In genomic region chr11:102893015-102893651, GRCm38 (mm10) we compare ENCODE assay signal across 8 mouse cellular contexts. TPM values are rescaled to one million over a fixed set of nuclear protein-coding genes. Genes with fewer than 3 reads are reported as not detected.
DNase-seq lines count a peak whose midpoint lies in the region; ATAC-seq and TF ChIP-seq lines count a peak whose summit lies in the region.

No protein-coding gene starts in this region.

- no peaks in the 10 kb centered on the region for H3K27me3 ChIP-seq in ES-Bruce4 (ENCODE audit: control insufficient read depth, insufficient read depth, low read length, poor library complexity, severe bottlenecking)
- H3K27me3 ChIP-seq in heart, embryonic 14.5 days (ENCODE audit: control insufficient read depth, insufficient read depth, low read length): peaks cover 36% of the 10 kb centered on the region
- H3K27me3 ChIP-seq in kidney, embryonic 16.5 days (ENCODE audit: insufficient read depth, low read length): peaks cover 19% of the 10 kb centered on the region; the same call in 1 of the 2 replicates

- H3K9ac ChIP-seq in ES-Bruce4 (ENCODE audit: low read depth, poor library complexity, severe bottlenecking): peak overlapping the region; percentile 22
- peak overlapping the region; percentile 62 for H3K9ac ChIP-seq in heart, embryonic 14.5 days (ENCODE audit: low read length)
- peak overlapping the region; percentile 72 for H3K9ac ChIP-seq in kidney, embryonic 16.5 days (replicated peaks; ENCODE audit: low read length)

- no peaks in the 10 kb centered on the region for H3K9me3 ChIP-seq in ES-Bruce4 (replicated peaks; ENCODE audit: control insufficient read depth, insufficient read depth, low read length, poor library complexity, severe bottlenecking)
- H3K9me3 ChIP-seq in heart, embryonic 14.5 days (ENCODE audit: control insufficient read depth, low read length): no peaks in the 10 kb centered on the region
- no peaks in the 10 kb centered on the region for H3K9me3 ChIP-seq in kidney, embryonic 16.5 days (ENCODE audit: low read length)

- 0 out of 2 replicates have a peak, but pooled peaks have one; percentile 25 for TF ChIP-seq EP300 in ES-Bruce4 (IDR thresholded peaks at IDR 0.05; ENCODE audit: insufficient read depth, low read depth, low read length)

- peak; percentile 98 for TF ChIP-seq CTCF in ES-Bruce4 (IDR thresholded peaks at IDR 0.05; ENCODE audit: low read depth, low read length)
- peak; percentile 75; the same call in 1 of the 2 replicates for TF ChIP-seq CTCF in embryonic fibroblast, embryonic 13.5 days (IDR thresholded peaks at IDR 0.05; ENCODE audit: borderline replicate concordance, insufficient read depth, low read length)

- TF ChIP-seq POLR2A in ES-Bruce4 (IDR thresholded peaks at IDR 0.05; ENCODE audit: insufficient read depth, low read length): no peak
- no peak for TF ChIP-seq POLR2A in embryonic fibroblast, embryonic 13.5 days (IDR thresholded peaks at IDR 0.05; ENCODE audit: low read depth, low read length)

- H3K4me1 ChIP-seq in ES-Bruce4 (ENCODE audit: control insufficient read depth, insufficient read depth, low read length): no peaks in the 10 kb centered on the region
- no peaks in the 10 kb centered on the region for H3K4me1 ChIP-seq in embryonic fibroblast, embryonic 13.5 days (ENCODE audit: control insufficient read depth, insufficient read depth, low read length)
- peaks cover 6% of the 10 kb centered on the region in 2 experiments; a peak in 3 of 4 replicates for H3K4me1 ChIP-seq in heart, embryonic 14.5 days (ENCODE audit: control insufficient read depth in 2 of 2, insufficient read depth in 2 of 2, low read length in 2 of 2)
- H3K4me1 ChIP-seq in kidney, embryonic 16.5 days (ENCODE audit: insufficient read depth, low read length): 0 out of 2 replicates have a peak, but pooled peaks cover 6% of the 10 kb centered on the region

- 3% methylated on average over 43 of the region's 43 CpGs for whole genome bisulfite sequencing in heart, embryonic 14.5 days
- 3% methylated on average over 43 of the region's 43 CpGs for WGBS in kidney, embryonic 16.5 days

- no peak overlapping the region for H3K27ac ChIP-seq in ES-Bruce4 (ENCODE audit: insufficient read depth, low read length)
- no peak overlapping the region for H3K27ac ChIP-seq in embryonic fibroblast, embryonic 13.5 days (ENCODE audit: insufficient read depth, low read length)
- no peak overlapping the region for H3K27ac ChIP-seq in heart, embryonic 14.5 days (replicated peaks in 1 of 2; ENCODE audit: control insufficient read depth in 1 of 2, insufficient read depth in 1 of 2, low read depth in 2 of 2, low read length in 2 of 2)
- no peak overlapping the region for H3K27ac ChIP-seq in kidney, embryonic 16.5 days (ENCODE audit: low read length)

- peak; percentile 74 for DNase-seq in brain, adult 2 months (ENCODE audit: low read depth, low spot score)
- DNase-seq in lung, postnatal 14 days: peak; percentile 71
- DNase-seq in ovary, postnatal 36 days (ENCODE audit: low spot score): peak; percentile 80
- peak; percentile 61 for DNase-seq in urinary bladder, postnatal 25 days (ENCODE audit: low spot score)

- peak overlapping the region; percentile 38 for H3K4me3 ChIP-seq in ES-Bruce4 (ENCODE audit: low read depth, low read length)
- peak overlapping the region; percentile 0; the same call in 1 of the 2 replicates for H3K4me3 ChIP-seq in embryonic fibroblast, embryonic 13.5 days (ENCODE audit: insufficient read depth, low read length)
- peak overlapping the region; percentile 31 to 33 for H3K4me3 ChIP-seq in heart, embryonic 14.5 days (ENCODE audit: control insufficient read depth in 1 of 2, insufficient read depth in 1 of 2, low read depth in 1 of 2, low read length in 2 of 2)
- peak overlapping the region; percentile 47 for H3K4me3 ChIP-seq in kidney, embryonic 16.5 days (ENCODE audit: low read length)

- H3K36me3 ChIP-seq in ES-Bruce4 (ENCODE audit: control insufficient read depth, insufficient read depth, low read length, poor library complexity, severe bottlenecking): no peaks in the 10 kb centered on the region
- no peaks in the 10 kb centered on the region for H3K36me3 ChIP-seq in heart, embryonic 14.5 days (ENCODE audit: control insufficient read depth, insufficient read depth, low read length)
- no peaks in the 10 kb centered on the region for H3K36me3 ChIP-seq in kidney, embryonic 16.5 days (ENCODE audit: insufficient read depth, low read length)

- H3K4me2 ChIP-seq in heart, embryonic 14.5 days (ENCODE audit: low read length): peak overlapping the region; percentile 74
- H3K4me2 ChIP-seq in kidney, embryonic 16.5 days (replicated peaks; ENCODE audit: low read depth, low read length): peak overlapping the region; percentile 81

- ATAC-seq in heart, embryonic 14.5 days (ENCODE audit: insufficient number of reproducible peaks, insufficient read depth, low FRiP score, low read depth): no peak
- ATAC-seq in kidney, embryonic 16.5 days (ENCODE audit: low FRiP score, low TSS enrichment): peak; percentile 90

RNA-seq across cellular contexts. Expression of gene Gfap, which starts 7.6 kb away (rescaled TPM):
- not detected in 2 replicates for polyA plus RNA-seq in ES-Bruce4 (2011; ENCODE audit: insufficient read depth, insufficient read length, low read depth, missing spikeins)
- 1.4 TPM in 1 of 2 replicates, not detected in the other for polyA plus RNA-seq in embryonic fibroblast, embryonic 13.5 days (2011; ENCODE audit: insufficient read length, low read depth, missing spikeins)
- polyA plus RNA-seq in heart, embryonic 14.5 days (2014; fragmentation: Nextera tagmentation; extraction: Ambion mirVana): 0.15 TPM in 1 of 2 replicates, not detected in the other
- polyA plus RNA-seq in kidney, embryonic 16.5 days (2015; fragmentation: Nextera tagmentation; extraction: Ambion mirVana): 0.41 and 0.50 TPM in 2 replicates

RNA-seq across cellular contexts. Expression of gene Fam187a, which starts 8.2 kb away (rescaled TPM):
- not detected in 2 replicates for polyA plus RNA-seq in ES-Bruce4 (2011; ENCODE audit: insufficient read depth, insufficient read length, low read depth, missing spikeins)
- not detected in 2 replicates for polyA plus RNA-seq in embryonic fibroblast, embryonic 13.5 days (2011; ENCODE audit: insufficient read length, low read depth, missing spikeins)
- not detected in 2 replicates for polyA plus RNA-seq in heart, embryonic 14.5 days (2014; fragmentation: Nextera tagmentation; extraction: Ambion mirVana)
- polyA plus RNA-seq in kidney, embryonic 16.5 days (2015; fragmentation: Nextera tagmentation; extraction: Ambion mirVana): not detected in 2 replicates

RNA-seq across cellular contexts. Expression of gene Ccdc103, which starts 12.1 kb away (rescaled TPM):
- 0.37 and 1.2 TPM in 2 replicates for polyA plus RNA-seq in ES-Bruce4 (2011; ENCODE audit: insufficient read depth, insufficient read length, low read depth, missing spikeins)
- 0.49 and 0.73 TPM in 2 replicates for polyA plus RNA-seq in embryonic fibroblast, embryonic 13.5 days (2011; ENCODE audit: insufficient read length, low read depth, missing spikeins)
- 0.70 and 0.71 TPM in 2 replicates for polyA plus RNA-seq in heart, embryonic 14.5 days (2014; fragmentation: Nextera tagmentation; extraction: Ambion mirVana)
- polyA plus RNA-seq in kidney, embryonic 16.5 days (2015; fragmentation: Nextera tagmentation; extraction: Ambion mirVana): 1.9 and 2.1 TPM in 2 replicates

RNA-seq across cellular contexts. Expression of gene Eftud2, which starts 12.3 kb away (rescaled TPM):
- 152 and 195 TPM in 2 replicates for polyA plus RNA-seq in ES-Bruce4 (2011; ENCODE audit: insufficient read depth, insufficient read length, low read depth, missing spikeins)
- polyA plus RNA-seq in embryonic fibroblast, embryonic 13.5 days (2011; ENCODE audit: insufficient read length, low read depth, missing spikeins): 75.9 and 77.9 TPM in 2 replicates
- 100 and 103 TPM in 2 replicates for polyA plus RNA-seq in heart, embryonic 14.5 days (2014; fragmentation: Nextera tagmentation; extraction: Ambion mirVana)
- polyA plus RNA-seq in kidney, embryonic 16.5 days (2015; fragmentation: Nextera tagmentation; extraction: Ambion mirVana): 222 and 236 TPM in 2 replicates

RNA-seq across cellular contexts. Expression of gene Kif18b, which starts 31.8 kb away (rescaled TPM):
- polyA plus RNA-seq in ES-Bruce4 (2011; ENCODE audit: insufficient read depth, insufficient read length, low read depth, missing spikeins): 72.3 and 75.4 TPM in 2 replicates
- polyA plus RNA-seq in embryonic fibroblast, embryonic 13.5 days (2011; ENCODE audit: insufficient read length, low read depth, missing spikeins): 10.5 and 15.7 TPM in 2 replicates
- polyA plus RNA-seq in heart, embryonic 14.5 days (2014; fragmentation: Nextera tagmentation; extraction: Ambion mirVana): 4.2 and 4.7 TPM in 2 replicates
- polyA plus RNA-seq in kidney, embryonic 16.5 days (2015; fragmentation: Nextera tagmentation; extraction: Ambion mirVana): 11.5 and 12.6 TPM in 2 replicates

Comparison
In these comparisons a context has a peak if more than half of its experiments do, and no peak if none do; other contexts are left out.
1. H3K9ac ChIP-seq: peak in every context shown above with its lines; median percentile 72 in kidney, embryonic 16.5 days; 62 in heart, embryonic 14.5 days; 22 in ES-Bruce4.